Mouse (Mus musculus) gastrocnemius, adult 2 months (tissue): ENCODE data around the gene Nav3. TPM values are rescaled to one million over a fixed set of nuclear protein-coding genes. Genes with fewer than 3 reads are reported as not detected.

Experiments
- DNase-seq: peaks from one replicate; pipeline ENCODE4 v3.0.0; 2022
- H3K27ac ChIP-seq: fragments of 200-600 bp; 2 replicates; pipeline ENCODE4 v1.8.1; 2022; ENCODE audit warnings: mild to moderate bottlenecking
- H3K4me3 ChIP-seq: fragments of 200-600 bp; 2 replicates; pipeline ENCODE4 v1.8.1; 2022; ENCODE audit warnings: mild to moderate bottlenecking, moderate library complexity
- CTCF ChIP-seq: fragments of 200-600 bp; IDR thresholded peaks from 2 replicates; pipeline ENCODE4 v1.8.1; 2022; ENCODE audit warnings: antibody characterized with exemption, mild to moderate bottlenecking, moderate library complexity
- intact Hi-C: fragments of 180-260 bp; cut with DNase I; formaldehyde crosslinking; loops from one replicate; pipeline ENCODE4 v1.15.1; 2025
- total RNA-seq, 2 experiments: library from RNA; stranded (reverse); gene quantifications; 2 replicates each; pipeline ENCODE4 v1.2.3; 2021

The Nav3 gene
- total RNA-seq, 2 experiments from 2014 or later: 1.5 to 2.1 TPM

GRCm38 (mm10) chr10:109858568-109858967 lies 597.4 kb downstream of the Nav3 start:
- no peak overlapping the region for H3K27ac ChIP-seq
- no peak overlapping the region for H3K4me3 ChIP-seq
- no peak for TF ChIP-seq CTCF
- no peak for DNase-seq
- intact Hi-C loops: no loop called here

- no peak overlapping the region for H3K4me3 ChIP-seq
- no peak for DNase-seq
- no peak overlapping the region for H3K27ac ChIP-seq
- TF ChIP-seq CTCF: no peak
- intact Hi-C loops: no loop called here
Observed at GRCm38 (mm10) chr10:109852392-109852791, 603.6 kb downstream of the Nav3 start.

GRCm38 (mm10) chr10:109847631-109848030 lies 608.4 kb downstream of the Nav3 start:
- intact Hi-C loops: no loop called here
- no peak for TF ChIP-seq CTCF
- Histone ChIP-seq H3K4me3 (no peak overlapping the region), H3K27ac (no peak overlapping the region)
- DNase-seq: no peak

- no peak for TF ChIP-seq CTCF
- intact Hi-C loops: no loop called here
Observed at GRCm38 (mm10) chr10:109843661-109844060, 612.3 kb downstream of the Nav3 start.

GRCm38 (mm10) chr10:109832768-109833291 lies 623.2 kb downstream of the Nav3 start:
- intact Hi-C loops: no loop called here
- no peak for DNase-seq
- no peak overlapping the region for H3K27ac ChIP-seq
- TF ChIP-seq CTCF: no peak
- H3K4me3 ChIP-seq: no peak overlapping the region

More at GRCm38 (mm10) chr10:109843661-109844060, 612.3 kb downstream of the Nav3 start:
- H3K4me3 ChIP-seq: no peak overlapping the region
- DNase-seq: no peak
- H3K27ac ChIP-seq: no peak overlapping the region

- no peak for TF ChIP-seq CTCF
- H3K4me3 ChIP-seq: no peak overlapping the region
- DNase-seq: no peak
- intact Hi-C loops: no loop called here
- no peak overlapping the region for H3K27ac ChIP-seq
Observed at GRCm38 (mm10) chr10:109806782-109807493, 649.1 kb downstream of the Nav3 start.

GRCm38 (mm10) chr10:109803441-109803840 lies 652.6 kb downstream of the Nav3 start:
- no peak for TF ChIP-seq CTCF
- intact Hi-C loops: no loop called here
- Histone ChIP-seq H3K4me3 (no peak overlapping the region), H3K27ac (no peak overlapping the region)
- no peak for DNase-seq

- no peak for TF ChIP-seq CTCF
- no peak overlapping the region for H3K27ac ChIP-seq
- intact Hi-C loops: no loop called here
- DNase-seq: no peak
- no peak overlapping the region for H3K4me3 ChIP-seq
Observed at GRCm38 (mm10) chr10:109802236-109802635, 653.8 kb downstream of the Nav3 start.

- no peak for TF ChIP-seq CTCF
- intact Hi-C loops: no loop called here
- Histone ChIP-seq H3K27ac (no peak overlapping the region), H3K4me3 (no peak overlapping the region)
- no peak for DNase-seq
Observed at GRCm38 (mm10) chr10:109799246-109799645, 656.8 kb downstream of the Nav3 start.

- no peak for DNase-seq
- Histone ChIP-seq H3K4me3 (no peak overlapping the region), H3K27ac (no peak overlapping the region)
- no peak for TF ChIP-seq CTCF
- intact Hi-C loops: no loop called here
Observed at GRCm38 (mm10) chr10:109796981-109797380, 659.0 kb downstream of the Nav3 start.

GRCm38 (mm10) chr10:109793491-109793890 lies 662.5 kb downstream of the Nav3 start:
- no peak overlapping the region for H3K4me3 ChIP-seq
- intact Hi-C loops: no loop called here
- DNase-seq: no peak
- no peak for TF ChIP-seq CTCF
- H3K27ac ChIP-seq: no peak overlapping the region

GRCm38 (mm10) chr10:109788728-109789127 lies 667.3 kb downstream of the Nav3 start:
- no peak for TF ChIP-seq CTCF
- no peak overlapping the region for H3K4me3 ChIP-seq
- DNase-seq: no peak
- intact Hi-C loops: no loop called here
- H3K27ac ChIP-seq: no peak overlapping the region

GRCm38 (mm10) chr10:109779109-109779508 lies 676.9 kb downstream of the Nav3 start:
- no peak overlapping the region for H3K27ac ChIP-seq
- DNase-seq: no peak
- no peak for TF ChIP-seq CTCF
- intact Hi-C loops: no loop called here
- no peak overlapping the region for H3K4me3 ChIP-seq

GRCm38 (mm10) chr10:109769092-109769491 lies 686.9 kb downstream of the Nav3 start:
- no peak for TF ChIP-seq CTCF
- Histone ChIP-seq H3K27ac (no peak overlapping the region), H3K4me3 (peak overlapping the region; percentile 33; the same call in 1 of the 2 replicates)
- intact Hi-C loops: no loop called here
- peak; percentile 22 for DNase-seq
